ENCODE assay signal across 8 mouse cellular contexts in genomic region chr12:73632671-73633244, GRCm38 (mm10). TPM values are rescaled to one million over a fixed set of nuclear protein-coding genes. Genes with fewer than 3 reads are reported as not detected.
DNase-seq lines count a peak whose midpoint lies in the region; TF ChIP-seq lines count a peak whose summit lies in the region.

No protein-coding gene starts in this region.

- intact Hi-C loops in heart, postnatal 10 days (cut with DNase I) = no loop called here
- intact Hi-C loops in left cerebral cortex, postnatal 36 days (cut with DNase I) = no loop called here

- H3K4me3 ChIP-seq in layer of hippocampus, adult 2 months = no peak overlapping the region

- peak; percentile 94 for DNase-seq in heart, adult 11 months
- DNase-seq in heart, postnatal 10 days = no peak
- DNase-seq in adrenal gland, postnatal 10 days = peak; percentile 19
- peak; percentile 49 for DNase-seq in kidney, adult 11 months
- peak; percentile 30 for DNase-seq in lung, postnatal 25 days (ENCODE audit: low spot score)
- DNase-seq in left cerebral cortex, adult 8-10 months (ENCODE audit: low spot score in 2 of 2) = no peak
- no peak for DNase-seq in layer of hippocampus, adult 2 months (ENCODE audit: low spot score in 2 of 2)
- no peak for DNase-seq in left cerebral cortex, postnatal 36 days (ENCODE audit: low spot score in 2 of 2)

- TF ChIP-seq CTCF in layer of hippocampus, adult 2 months (conservative IDR thresholded peaks at IDR 0.05) = no peak

- no peak overlapping the region for H3K27ac ChIP-seq in layer of hippocampus, adult 2 months

RNA-seq across cellular contexts. Expression of gene Prkch, which starts 48.2 kb away (rescaled TPM):
- total RNA-seq in heart, postnatal 10 days (2021) = 10 to 100 TPM; 28.0 to 30.2 TPM
- total RNA-seq in adrenal gland, postnatal 10 days (2021) = 10 to 100 TPM; 21.7 to 25.6 TPM
- total RNA-seq in left cerebral cortex, adult 8-10 months (2022) = 10 to 100 TPM; 11.2 to 13.2 (median 12.5) TPM
- 1 to 10 TPM; 3.2 to 3.7 TPM for total RNA-seq in layer of hippocampus, adult 2 months (2021)
- 1 to 10 TPM; 4.6 to 6.0 TPM for total RNA-seq in left cerebral cortex, postnatal 36 days (2021)

Comparison
In these comparisons a context has a peak if more than half of its experiments do, and no peak if none do; other contexts are left out.
1. DNase-seq: peak in heart, adult 11 months (single experiment), adrenal gland, postnatal 10 days (single experiment), kidney, adult 11 months (single experiment) and lung, postnatal 25 days (single experiment); none in heart, postnatal 10 days (0 of 2), left cerebral cortex, adult 8-10 months (0 of 2), layer of hippocampus, adult 2 months (0 of 2) and left cerebral cortex, postnatal 36 days (0 of 2).